Mouse (Mus musculus) embryo, embryonic 11 days (tissue): ENCODE results near the gene Gmip.

ENCODE experiments used
- DNase-seq: peaks from one replicate; pipeline ENCODE4 v3.0.0-alpha.2; 2015

The Gmip gene

GRCm38 (mm10) chr8:69864180-69864579 lies 55.7 kb downstream of the Gmip start:
- DNase-seq: no peak

GRCm38 (mm10) chr8:69867696-69868326 lies 59.3 kb downstream of the Gmip start:
- no peak for DNase-seq

GRCm38 (mm10) chr8:69870003-69870765 lies 61.7 kb downstream of the Gmip start:
- no peak for DNase-seq

- no peak for DNase-seq
Observed at GRCm38 (mm10) chr8:69870907-69871306, 62.4 kb downstream of the Gmip start.
